In the genomic region with DNA sequence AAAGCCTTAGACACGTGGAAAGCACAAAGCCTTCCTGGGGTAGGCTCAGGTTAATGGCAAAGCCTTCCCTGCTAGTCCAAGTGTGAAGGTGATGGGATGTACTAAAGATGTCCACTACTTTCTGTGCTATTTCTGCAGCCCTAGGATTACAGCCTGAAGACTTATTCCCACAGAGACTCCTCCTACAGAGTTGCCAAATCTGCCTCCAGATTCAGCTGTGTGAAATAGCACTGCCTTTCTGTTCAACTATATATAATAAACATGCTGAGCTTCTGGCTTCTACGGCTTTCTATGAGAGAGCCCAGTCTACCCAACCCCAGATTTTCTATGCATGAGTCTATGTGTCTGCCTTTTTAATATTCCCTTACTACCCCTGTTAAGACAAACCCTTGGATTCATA, we compare ENCODE assay signal across 9 mouse cellular contexts.
"Had no signal": no experiment of that assay in that cellular context is flagged by ENCODE, and none has a peak within 500 bp of the region (broad histone marks: within the 10 kb centered on the region; RNA-seq: fewer than 3 reads in every experiment).

No protein-coding gene starts in this region.

- DNase-seq: kidney, adult 11 months; kidney, adult 8-10 months; kidney, postnatal 10 days; kidney, postnatal 36 days; layer of hippocampus, postnatal 36 days; left cerebral cortex, postnatal 4 days; liver, postnatal 0 days; lung, embryonic 14.5 days; thymus, postnatal 25 days had no signal
